7 mouse cellular contexts compared by ENCODE assay signal in the genomic region with DNA sequence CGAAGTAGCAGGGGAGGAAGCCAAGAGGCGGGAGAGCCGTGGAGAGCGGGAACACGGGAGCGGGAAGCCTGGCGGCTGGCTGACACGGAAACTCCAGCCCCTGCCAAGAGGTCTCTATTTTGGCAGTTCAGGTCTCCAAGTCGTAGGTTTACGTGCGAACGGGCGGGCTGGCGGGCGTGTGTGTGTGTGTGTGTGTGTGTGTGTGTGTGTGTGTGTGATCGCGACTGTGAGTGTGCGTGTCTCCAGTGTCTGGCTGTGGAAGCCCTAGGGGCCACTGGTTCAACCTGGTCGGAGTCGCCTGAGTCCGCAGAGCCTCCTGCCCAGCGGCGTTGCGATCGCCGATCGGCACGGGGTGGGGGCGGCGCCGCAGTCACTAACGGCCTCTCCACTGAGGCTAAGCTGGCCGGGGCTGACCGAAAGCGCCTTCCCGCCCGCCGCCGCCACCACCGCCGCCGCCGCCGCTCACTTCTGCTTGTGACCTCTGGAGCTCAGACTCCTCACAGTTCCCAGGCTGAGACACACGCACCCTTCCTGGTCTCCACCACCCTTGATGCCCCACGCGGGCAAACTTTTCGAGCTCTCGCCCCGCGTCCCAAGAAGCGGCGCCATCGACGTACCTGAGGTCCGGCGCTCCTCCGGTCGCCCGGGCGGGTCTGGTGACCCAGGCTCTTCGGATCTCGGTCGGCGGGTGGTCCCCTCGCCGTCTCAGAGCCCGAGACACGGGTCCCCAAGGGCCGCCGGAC. TPM values are rescaled to one million over a fixed set of nuclear protein-coding genes. Genes with fewer than 3 reads are reported as not detected.
A peak's percentile ranks its signal among the peaks of the same experiment; 100 is the strongest.
DNase-seq lines count a peak whose midpoint lies in the region; ATAC-seq and TF ChIP-seq lines count a peak whose summit lies in the region.

No protein-coding gene starts in this region.

- no peaks in the 10 kb centered on the region for H3K36me3 ChIP-seq in E14TG2a.4 (ENCODE audit: insufficient read depth, low read length)
- no peaks in the 10 kb centered on the region for H3K36me3 ChIP-seq in forebrain, embryonic 10.5 days (replicated peaks)
- H3K36me3 ChIP-seq in intestine, embryonic 14.5 days (ENCODE audit: control insufficient read depth, insufficient read depth, low read length), result no peaks in the 10 kb centered on the region
- H3K36me3 ChIP-seq in lung, postnatal 0 days (ENCODE audit: insufficient read depth, low read length), result no peaks in the 10 kb centered on the region

- peak; percentile 12; the same call in 1 of the 2 replicates for ATAC-seq in intestine, embryonic 14.5 days (replicated peaks; ENCODE audit: low FRiP score, low TSS enrichment, low read depth)
- ATAC-seq in lung, postnatal 0 days, result peak; percentile 25

- peak overlapping the region; percentile 56 for H3K27ac ChIP-seq in forebrain, embryonic 10.5 days
- peak overlapping the region; percentile 71 for H3K27ac ChIP-seq in intestine, embryonic 14.5 days (ENCODE audit: low read depth)
- peak overlapping the region; percentile 77 for H3K27ac ChIP-seq in lung, postnatal 0 days (ENCODE audit: low read length)

- peak overlapping the region; percentile 74 for H3K4me3 ChIP-seq in E14TG2a.4 (replicated peaks; ENCODE audit: low read length)
- H3K4me3 ChIP-seq in forebrain, embryonic 10.5 days, result peak overlapping the region; percentile 47
- peak overlapping the region; percentile 51 for H3K4me3 ChIP-seq in intestine, embryonic 14.5 days (ENCODE audit: low read depth, low read length)
- H3K4me3 ChIP-seq in lung, postnatal 0 days (ENCODE audit: low read depth, low read length), result peak overlapping the region; percentile 53

- H3K9ac ChIP-seq in intestine, embryonic 14.5 days (ENCODE audit: low read length), result peak overlapping the region; percentile 59
- 0 out of 2 replicates have a peak overlapping the region, but pooled peaks have one; percentile 36 for H3K9ac ChIP-seq in lung, postnatal 0 days (replicated peaks; ENCODE audit: low read depth)

- WGBS in forebrain, embryonic 10.5 days, result 23% methylated on average over 67 of the region's 71 CpGs
- 15% methylated on average over 40 of the region's 71 CpGs for WGBS in intestine, embryonic 14.5 days
- 8% methylated on average over 28 of the region's 71 CpGs for WGBS in lung, postnatal 0 days

- peaks cover 59% of the 10 kb centered on the region for H3K27me3 ChIP-seq in E14TG2a.4 (ENCODE audit: insufficient read depth, low read length)
- H3K27me3 ChIP-seq in forebrain, embryonic 10.5 days (ENCODE audit: poor library complexity, severe bottlenecking), result peaks cover 75% of the 10 kb centered on the region
- no peaks in the 10 kb centered on the region for H3K27me3 ChIP-seq in intestine, embryonic 14.5 days (replicated peaks; ENCODE audit: control insufficient read depth, insufficient read depth, low read length)
- no peaks in the 10 kb centered on the region for H3K27me3 ChIP-seq in lung, postnatal 0 days (replicated peaks; ENCODE audit: insufficient read depth, low read length)

- no peaks in the 10 kb centered on the region for H3K9me3 ChIP-seq in E14TG2a.4 (ENCODE audit: low read length)
- H3K9me3 ChIP-seq in forebrain, embryonic 10.5 days, result peaks cover 4% of the 10 kb centered on the region; the same call in 1 of the 2 replicates
- H3K9me3 ChIP-seq in intestine, embryonic 14.5 days (ENCODE audit: control insufficient read depth, low read length), result no peaks in the 10 kb centered on the region
- H3K9me3 ChIP-seq in lung, postnatal 0 days (ENCODE audit: low read length), result no peaks in the 10 kb centered on the region

- peaks cover 34% of the 10 kb centered on the region for H3K4me1 ChIP-seq in E14TG2a.4 (replicated peaks; ENCODE audit: low read depth, low read length)
- peaks cover 24% of the 10 kb centered on the region for H3K4me1 ChIP-seq in forebrain, embryonic 10.5 days
- H3K4me1 ChIP-seq in intestine, embryonic 14.5 days (replicated peaks; ENCODE audit: control insufficient read depth, insufficient read depth, low read length), result no peaks in the 10 kb centered on the region; the same call in 1 of the 2 replicates
- H3K4me1 ChIP-seq in lung, postnatal 0 days (ENCODE audit: insufficient read depth, low read depth, low read length), result no peaks in the 10 kb centered on the region

- no peak for TF ChIP-seq CTCF in E14TG2a.4 (conservative IDR thresholded peaks at IDR 0.05; ENCODE audit: low read length)
- TF ChIP-seq CTCF in lung, postnatal 0 days (IDR thresholded peaks at IDR 0.05), result no peak

- peak overlapping the region; percentile 48 for H3K4me2 ChIP-seq in intestine, embryonic 14.5 days (ENCODE audit: low read length)
- H3K4me2 ChIP-seq in lung, postnatal 0 days (replicated peaks; ENCODE audit: low read depth, low read length), result peak overlapping the region; percentile 57

- peak; percentile 66 for DNase-seq in 3134 (ENCODE audit: extremely low read depth, insufficient read length, low spot score)
- DNase-seq in forebrain, embryonic 10.5 days (ENCODE audit: extremely low spot score, low spot score), result peak; percentile 29
- DNase-seq in intestine, embryonic 14.5 days (ENCODE audit: low spot score), result peak; percentile 69
- no peak for DNase-seq in lung, postnatal 0 days (ENCODE audit: low spot score)
- DNase-seq in spleen, postnatal 4 days (ENCODE audit: low spot score in 2 of 2), result peak; percentile 38 to 74
- DNase-seq in frontal cortex, postnatal 25 days (ENCODE audit: low spot score in 2 of 2), result no peak

- no peak for TF ChIP-seq EP300 in lung, postnatal 0 days (IDR thresholded peaks at IDR 0.05)

RNA-seq across cellular contexts. Expression of a gene that starts 9.8 kb away (rescaled TPM):
- 2.0 and 2.9 TPM in 2 replicates for polyA plus RNA-seq in forebrain, embryonic 10.5 days (2016; fragmentation: Nextera tagmentation; extraction: Ambion mirVana)
- polyA plus RNA-seq in intestine, embryonic 14.5 days (2014; fragmentation: Nextera tagmentation; extraction: Ambion mirVana), result 17.7 and 19.8 TPM in 2 replicates
- 3.5 and 3.8 TPM in 2 replicates for polyA plus RNA-seq in lung, postnatal 0 days (2015; fragmentation: Nextera tagmentation; extraction: Ambion mirVana)

Comparison
In these comparisons a context has a peak if more than half of its experiments do, and no peak if none do; other contexts are left out.
1. DNase-seq: peak in 3134 (single experiment), forebrain, embryonic 10.5 days (single experiment), intestine, embryonic 14.5 days (single experiment) and spleen, postnatal 4 days (2 of 2); none in lung, postnatal 0 days (single experiment) and frontal cortex, postnatal 25 days (0 of 2).
2. Peak in every context shown above with its lines, with median percentiles within 50 percentile points of each other: H3K4me3 ChIP-seq and H3K27ac ChIP-seq.